Mouse (Mus musculus) cerebellum, postnatal 25 days (tissue): ENCODE data around the gene Rbmxl2.
A peak's percentile ranks its signal among the peaks of the same experiment; 100 is the strongest.

Source experiments
- DNase-seq, 2 experiments: peaks; one replicate each; pipeline ENCODE4 v3.0.0; 2021; ENCODE audit warnings: mixed read lengths in 2 of 2

The Rbmxl2 gene

GRCm38 (mm10) chr7:107209204-107209860, at the start of gene Rbmxl2:
Gene Rbmxl2 (plus strand): TSS chr7:107209445.
- DNase-seq: no peak

GRCm38 (mm10) chr7:107166690-107167089, 42.6 kb upstream of the Rbmxl2 start, which contains the start of gene Nlrp14:
Gene Nlrp14 (plus strand): TSS chr7:107166990.
- DNase-seq: no peak

GRCm38 (mm10) chr7:107180406-107180805, 28.8 kb upstream of the Rbmxl2 start:
- DNase-seq: no peak

GRCm38 (mm10) chr7:107201817-107202216, 7.4 kb upstream of the Rbmxl2 start:
- DNase-seq: no peak

GRCm38 (mm10) chr7:107207843-107208242, 1.4 kb upstream of the Rbmxl2 start:
- no peak for DNase-seq

GRCm38 (mm10) chr7:107210126-107210576, 906 bp downstream of the Rbmxl2 start:
- DNase-seq: no peak

- DNase-seq: peak; percentile 22 to 61
These were observed 6.5 kb downstream of the Rbmxl2 start for GRCm38 (mm10) chr7:107215723-107216122.

- no peak for DNase-seq
These were observed 7.6 kb downstream of the Rbmxl2 start for GRCm38 (mm10) chr7:107216845-107217244.

- DNase-seq: no peak
These were observed 27.6 kb downstream of the Rbmxl2 start for GRCm38 (mm10) chr7:107236854-107237253.

GRCm38 (mm10) chr7:107237498-107237897, 28.3 kb downstream of the Rbmxl2 start:
- no peak for DNase-seq

- no peak for DNase-seq
These were observed 32.2 kb downstream of the Rbmxl2 start for GRCm38 (mm10) chr7:107241371-107241883.

GRCm38 (mm10) chr7:107250211-107250985, 41.2 kb downstream of the Rbmxl2 start:
- DNase-seq: peak; percentile 19 to 29

- DNase-seq: no peak
These were observed 44.1 kb downstream of the Rbmxl2 start for GRCm38 (mm10) chr7:107253355-107253754.

- DNase-seq: no peak
These were observed 50.7 kb downstream of the Rbmxl2 start for GRCm38 (mm10) chr7:107259936-107260335.
